In the genomic region with DNA sequence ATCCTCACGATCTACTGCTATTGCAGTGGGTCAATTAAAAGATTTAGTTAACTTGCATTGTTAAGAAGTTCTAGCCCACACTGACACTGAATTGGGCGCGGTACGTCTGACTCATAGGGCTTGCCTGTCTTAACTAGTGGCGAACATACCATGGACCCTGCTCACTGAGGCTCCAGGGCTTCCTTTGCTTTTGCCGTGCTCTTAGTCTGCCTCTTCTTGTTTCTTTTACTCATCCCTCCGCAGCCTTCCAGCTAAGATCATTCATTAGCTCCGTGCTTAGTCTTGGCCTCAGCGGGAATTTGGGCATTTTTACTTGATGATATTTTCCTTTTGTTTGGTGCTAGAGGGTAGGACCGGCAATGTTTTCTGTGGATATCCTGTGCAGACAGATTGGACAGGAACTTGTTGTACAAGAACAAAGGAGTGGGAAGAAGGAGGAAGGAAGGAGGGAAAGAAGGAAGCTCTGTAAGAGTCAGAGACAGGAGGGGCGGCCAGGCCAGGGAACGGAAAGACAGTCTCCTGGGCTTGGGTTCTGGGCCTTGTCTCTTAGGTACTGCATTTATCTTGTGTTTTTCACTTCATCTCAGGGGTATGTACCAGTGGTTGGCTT, we compare ENCODE assay signal across 8 mouse cellular contexts. TPM values are rescaled to one million over a fixed set of nuclear protein-coding genes. Genes with fewer than 3 reads are reported as not detected.
A peak's percentile ranks its signal among the peaks of the same experiment; 100 is the strongest.
DNase-seq lines count a peak whose midpoint lies in the region; ATAC-seq and TF ChIP-seq lines count a peak whose summit lies in the region.

No protein-coding gene starts in this region.

- H3K36me3 ChIP-seq in lung, embryonic 14.5 days (ENCODE audit: insufficient read depth) = peaks cover under 1% of the 10 kb centered on the region; the same call in 1 of the 2 replicates
- no peaks in the 10 kb centered on the region for H3K36me3 ChIP-seq in heart, embryonic 15.5 days
- no peaks in the 10 kb centered on the region for H3K36me3 ChIP-seq in myocyte (ENCODE audit: control insufficient read depth, insufficient read depth)

- no peak for TF ChIP-seq CTCF in lung, embryonic 14.5 days (IDR thresholded peaks at IDR 0.05; ENCODE audit: low read depth)

- peaks cover 7% of the 10 kb centered on the region; the same call in 1 of the 2 replicates for H3K4me1 ChIP-seq in lung, embryonic 14.5 days (ENCODE audit: insufficient read depth)
- H3K4me1 ChIP-seq in heart, embryonic 15.5 days (replicated peaks) = peaks cover 32% of the 10 kb centered on the region

- DNase-seq in lung, embryonic 14.5 days = peak; percentile 26
- no peak for DNase-seq in lung, postnatal 4 days
- peak; percentile 24 for DNase-seq in T-cell, adult 2 months (ENCODE audit: low spot score)
- no peak for DNase-seq in left cerebral cortex, postnatal 14 days (ENCODE audit: low spot score in 2 of 2)
- DNase-seq in frontal cortex, postnatal 14 days (ENCODE audit: low spot score in 2 of 2) = no peak
- no peak for DNase-seq in kidney, adult 11 months

- no peak for ATAC-seq in lung, embryonic 14.5 days (ENCODE audit: insufficient read depth)
- no peak for ATAC-seq in heart, embryonic 15.5 days (replicated peaks; ENCODE audit: insufficient number of reproducible peaks, insufficient read depth, low FRiP score, low read depth)

- H3K4me2 ChIP-seq in lung, embryonic 14.5 days = peak overlapping the region; percentile 47
- peak overlapping the region; percentile 1 for H3K4me2 ChIP-seq in heart, embryonic 15.5 days
- peak overlapping the region; percentile 94 for H3K4me2 ChIP-seq in myocyte (ENCODE audit: low read depth)

- TF ChIP-seq POLR2A in myocyte (IDR thresholded peaks at IDR 0.05; ENCODE audit: insufficient read length, low read depth) = no peak

- peak overlapping the region; percentile 14 for H3ac ChIP-seq in myocyte (ENCODE audit: control insufficient read depth, insufficient read length)

- H3K9ac ChIP-seq in lung, embryonic 14.5 days = no peak overlapping the region
- H3K9ac ChIP-seq in heart, embryonic 15.5 days = no peak overlapping the region

- WGBS in lung, embryonic 14.5 days = 54% methylated on average over 12 of the region's 12 CpGs
- 47% methylated on average over 12 of the region's 12 CpGs for WGBS in heart, embryonic 15.5 days

- H3K27ac ChIP-seq in lung, embryonic 14.5 days (ENCODE audit: low read depth) = peak overlapping the region; percentile 69; the same call in 1 of the 2 replicates
- peak overlapping the region; percentile 48 for H3K27ac ChIP-seq in heart, embryonic 15.5 days

- intact Hi-C loops in left cerebral cortex, postnatal 14 days (cut with DNase I) = no loop called here

- H3K9me3 ChIP-seq in lung, embryonic 14.5 days (ENCODE audit: low read depth, low read length) = no peaks in the 10 kb centered on the region
- H3K9me3 ChIP-seq in heart, embryonic 15.5 days (replicated peaks) = no peaks in the 10 kb centered on the region

- peaks cover 58% of the 10 kb centered on the region for H3K79me2 ChIP-seq in myocyte (ENCODE audit: control insufficient read depth, insufficient read depth)

- H3K4me3 ChIP-seq in lung, embryonic 14.5 days (ENCODE audit: low read depth, low read length) = peak overlapping the region; percentile 9; the same call in 1 of the 2 replicates
- peak overlapping the region; percentile 4; the same call in 1 of the 2 replicates for H3K4me3 ChIP-seq in heart, embryonic 15.5 days
- H3K4me3 ChIP-seq in myocyte = peak overlapping the region; percentile 36

- no peaks in the 10 kb centered on the region for H3K27me3 ChIP-seq in lung, embryonic 14.5 days (ENCODE audit: insufficient read depth, low read length)
- H3K27me3 ChIP-seq in heart, embryonic 15.5 days = no peaks in the 10 kb centered on the region
- no peaks in the 10 kb centered on the region for H3K27me3 ChIP-seq in myocyte (ENCODE audit: control insufficient read depth, insufficient read depth, insufficient read length)

TF ChIP-seq in myocyte, 11 proteins besides CTCF, POLR2A, EP300 and RAD21:
- TF ChIP-seq POLR2AphosphoS2 (IDR thresholded peaks at IDR 0.05; ENCODE audit: insufficient read length, low read depth) (peak; percentile 28), MAX (IDR thresholded peaks at IDR 0.05; ENCODE audit: low read depth) (no peak)
TF ChIP-seq in myocyte: peak in this region for 1.

RNA-seq across cellular contexts. Expression of gene Tor3a, which starts 57.1 kb away (rescaled TPM):
- 8.3 and 8.7 TPM in 2 replicates for polyA plus RNA-seq in lung, embryonic 14.5 days (2014; fragmentation: Nextera tagmentation; extraction: Ambion mirVana)
- polyA plus RNA-seq in heart, embryonic 15.5 days (2015; fragmentation: Nextera tagmentation; extraction: Ambion mirVana) = 6.5 and 8.6 TPM in 2 replicates
- 45.9 TPM for polyA plus RNA-seq in myocyte (2012; fragmentation: generic; extraction: Trizol)
- 1 to 10 TPM; 4.2 to 6.8 TPM for total RNA-seq in left cerebral cortex, postnatal 14 days (2021)

RNA-seq across cellular contexts. Expression of gene Abl2, which starts 58.5 kb away (rescaled TPM):
- polyA plus RNA-seq in lung, embryonic 14.5 days (2014; fragmentation: Nextera tagmentation; extraction: Ambion mirVana) = 6.0 and 6.2 TPM in 2 replicates
- 2.4 and 2.8 TPM in 2 replicates for polyA plus RNA-seq in heart, embryonic 15.5 days (2015; fragmentation: Nextera tagmentation; extraction: Ambion mirVana)
- polyA plus RNA-seq in myocyte (2012; fragmentation: generic; extraction: Trizol) = 17.9 TPM
- total RNA-seq in left cerebral cortex, postnatal 14 days (2021) = 10 to 100 TPM; 59.6 to 59.7 TPM

Comparison
In these comparisons a context has a peak if more than half of its experiments do, and no peak if none do; other contexts are left out.
1. DNase-seq: peak in lung, embryonic 14.5 days (single experiment) and T-cell, adult 2 months (single experiment); none in lung, postnatal 4 days (0 of 2), left cerebral cortex, postnatal 14 days (0 of 2), frontal cortex, postnatal 14 days (0 of 2) and kidney, adult 11 months (single experiment).
2. H3K4me2 ChIP-seq: peak in every context shown above with its lines; median percentile 94 in myocyte; 47 in lung, embryonic 14.5 days; 1 in heart, embryonic 15.5 days.
3. Peak in every context shown above with its lines, with median percentiles within 50 percentile points of each other: H3K4me3 ChIP-seq.